Mouse (Mus musculus) retina, postnatal 1 day (tissue): ENCODE results near the gene Ankrd37.

Experiments used
- DNase-seq: peaks from one replicate; pipeline ENCODE4 v3.0.0-alpha.2; 2012

Gene Ankrd37

DNA sequence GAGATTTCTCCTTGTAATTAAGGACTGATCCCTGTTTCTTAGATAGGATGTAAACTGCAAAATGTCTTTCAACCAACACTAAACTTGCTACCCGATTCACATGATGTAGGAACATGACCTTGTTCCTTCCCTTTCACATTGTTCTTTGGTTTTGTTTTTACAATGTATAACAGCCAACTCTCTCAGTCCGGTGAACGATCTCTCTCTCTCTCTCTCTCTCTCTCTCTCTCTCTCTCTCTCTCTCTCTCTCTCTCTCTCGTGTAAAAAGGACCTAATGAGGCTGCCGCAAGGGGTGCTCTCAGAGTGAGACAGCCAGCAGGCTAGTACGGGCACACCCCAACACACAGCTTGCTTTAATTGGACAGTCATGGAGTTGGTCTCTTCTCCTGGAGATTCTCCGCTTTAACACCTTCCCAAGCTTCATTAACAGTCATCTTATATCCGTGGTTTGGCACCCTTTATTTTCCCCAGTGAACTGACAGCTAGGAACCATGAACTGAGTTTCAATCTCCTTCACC is 31.5 kb downstream of the Ankrd37 start:
- peak; percentile 57 for DNase-seq

GRCm38 (mm10) chr8:45970894-45971293 is 34.6 kb downstream of the Ankrd37 start:
- DNase-seq: peak; percentile 6

DNA sequence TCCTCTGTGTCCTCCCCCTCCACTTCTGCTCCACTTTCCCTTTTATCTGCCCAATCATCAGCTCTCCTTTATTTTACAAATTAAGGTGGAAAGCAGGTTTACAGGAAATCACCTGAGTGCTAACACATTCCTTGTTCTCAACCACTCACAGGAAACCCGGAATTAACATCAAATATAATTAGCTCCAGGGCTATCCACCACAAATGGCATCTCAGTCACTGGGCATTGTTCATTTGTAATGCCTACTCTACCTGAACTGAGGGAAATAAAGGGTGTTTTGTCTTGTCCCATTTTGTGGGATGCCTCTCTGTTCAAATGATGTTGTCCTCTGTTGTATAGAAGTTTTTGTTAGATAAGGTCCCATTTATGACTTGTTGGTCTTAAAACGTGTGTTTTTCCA is 54.9 kb downstream of the Ankrd37 start:
- no peak for DNase-seq
